In genomic region chr19:4149764-4150461, GRCm38 (mm10) we compare ENCODE assay signal across 9 mouse cellular contexts. TPM values are rescaled to one million over a fixed set of nuclear protein-coding genes. Genes with fewer than 3 reads are reported as not detected.
DNase-seq lines count a peak whose midpoint lies in the region; ATAC-seq and TF ChIP-seq lines count a peak whose summit lies in the region.
"Had no signal": no experiment of that assay in that cellular context is flagged by ENCODE, and none has a peak within 500 bp of the region (broad histone marks: within the 10 kb centered on the region; RNA-seq: fewer than 3 reads in every experiment).

No protein-coding gene starts in this region.

- no peak for ATAC-seq in heart, embryonic 16.5 days (replicated peaks; ENCODE audit: extremely low read depth, insufficient read depth, low FRiP score)
- ATAC-seq in limb, embryonic 13.5 days (ENCODE audit: low FRiP score, low read depth): no peak
- no peak; the same call in 1 of the 2 replicates for ATAC-seq in stomach, postnatal 0 days (ENCODE audit: low FRiP score, low TSS enrichment)

- H3K27me3 ChIP-seq in heart, embryonic 16.5 days (ENCODE audit: control insufficient read depth, insufficient read depth, low read length): no peaks in the 10 kb centered on the region
- H3K27me3 ChIP-seq in testis, adult 2 months (ENCODE audit: control insufficient read depth, insufficient read depth, low read length): no peaks in the 10 kb centered on the region
- no peaks in the 10 kb centered on the region for H3K27me3 ChIP-seq in limb, embryonic 13.5 days
- H3K27me3 ChIP-seq in stomach, postnatal 0 days (ENCODE audit: control insufficient read depth, insufficient read depth, low read length): no peaks in the 10 kb centered on the region

- H3K36me3 ChIP-seq in heart, embryonic 16.5 days (ENCODE audit: control insufficient read depth, insufficient read depth): peaks cover 12% of the 10 kb centered on the region
- H3K36me3 ChIP-seq in testis, adult 2 months (ENCODE audit: control insufficient read depth, insufficient read depth, low read length): no peaks in the 10 kb centered on the region
- peaks cover 38% of the 10 kb centered on the region for H3K36me3 ChIP-seq in limb, embryonic 13.5 days
- H3K36me3 ChIP-seq in stomach, postnatal 0 days (ENCODE audit: control insufficient read depth, insufficient read depth, low read length): peaks cover 11% of the 10 kb centered on the region; the same call in 1 of the 2 replicates

- H3K27ac ChIP-seq in heart, embryonic 16.5 days (ENCODE audit: low read length): no peak overlapping the region
- peak overlapping the region; percentile 19; the same call in 1 of the 2 replicates for H3K27ac ChIP-seq in testis, adult 2 months (ENCODE audit: control insufficient read depth, insufficient read depth, low read depth, low read length)
- no peak overlapping the region for H3K27ac ChIP-seq in limb, embryonic 13.5 days
- H3K27ac ChIP-seq in stomach, postnatal 0 days (replicated peaks): no peak overlapping the region

- no peak for TF ChIP-seq CTCF in testis, adult 2 months (IDR thresholded peaks at IDR 0.05; ENCODE audit: control insufficient read depth, insufficient read depth, insufficient replicate concordance, low read depth, low read length)
- no peak for TF ChIP-seq CTCF in stomach, postnatal 0 days (IDR thresholded peaks at IDR 0.05; ENCODE audit: low read depth)

- 87% methylated on average over 17 of the region's 17 CpGs for WGBS in heart, embryonic 16.5 days
- WGBS in limb, embryonic 13.5 days: 94% methylated on average over 17 of the region's 17 CpGs
- 91% methylated on average over 17 of the region's 17 CpGs for WGBS in stomach, postnatal 0 days

- H3K4me2 ChIP-seq in heart, embryonic 16.5 days (ENCODE audit: low read depth, low read length): peak overlapping the region; percentile 76
- peak overlapping the region; percentile 91 for H3K4me2 ChIP-seq in limb, embryonic 13.5 days (replicated peaks)
- H3K4me2 ChIP-seq in stomach, postnatal 0 days (replicated peaks; ENCODE audit: low read depth): peak overlapping the region; percentile 69

- no peak for TF ChIP-seq POLR2A in testis, adult 2 months (IDR thresholded peaks at IDR 0.05; ENCODE audit: control insufficient read depth, low read depth, low read length)

- H3K9ac ChIP-seq in heart, embryonic 16.5 days (ENCODE audit: low read length): no peak overlapping the region
- peak overlapping the region; percentile 91; the same call in 1 of the 2 replicates for H3K9ac ChIP-seq in limb, embryonic 13.5 days
- no peak overlapping the region for H3K9ac ChIP-seq in stomach, postnatal 0 days (ENCODE audit: low read length)

- no peak for TF ChIP-seq EP300 in stomach, postnatal 0 days (optimal IDR thresholded peaks at IDR 0.05)

- H3K9me3 ChIP-seq in heart, embryonic 16.5 days (replicated peaks; ENCODE audit: control insufficient read depth, low read length): no peaks in the 10 kb centered on the region; the same call in 1 of the 2 replicates
- no peaks in the 10 kb centered on the region for H3K9me3 ChIP-seq in limb, embryonic 13.5 days
- no peaks in the 10 kb centered on the region for H3K9me3 ChIP-seq in stomach, postnatal 0 days (ENCODE audit: control insufficient read depth, low read length)

- peaks cover 12% of the 10 kb centered on the region for H3K4me1 ChIP-seq in heart, embryonic 16.5 days (ENCODE audit: control insufficient read depth, insufficient read depth, low read length)
- peaks cover 17% of the 10 kb centered on the region for H3K4me1 ChIP-seq in testis, adult 2 months (ENCODE audit: control insufficient read depth, insufficient read depth, low read length)
- H3K4me1 ChIP-seq in limb, embryonic 13.5 days: peaks cover 18% of the 10 kb centered on the region
- H3K4me1 ChIP-seq in stomach, postnatal 0 days (replicated peaks; ENCODE audit: control insufficient read depth, insufficient read depth): no peaks in the 10 kb centered on the region

- H3K4me3 ChIP-seq in heart, embryonic 16.5 days (ENCODE audit: low read length): peak overlapping the region; percentile 83
- H3K4me3 ChIP-seq in testis, adult 2 months (ENCODE audit: control insufficient read depth, low read depth, low read length): no peak overlapping the region
- H3K4me3 ChIP-seq in limb, embryonic 13.5 days: peak overlapping the region; percentile 94; the same call in 1 of the 2 replicates
- peak overlapping the region; percentile 91; the same call in 1 of the 2 replicates for H3K4me3 ChIP-seq in stomach, postnatal 0 days (ENCODE audit: low read depth, low read length)

- DNase-seq in heart, adult 18-20 months: no peak
- DNase-seq in testis, postnatal 14 days (ENCODE audit: low spot score): no peak
- DNase-seq in stomach, postnatal 0 days (ENCODE audit: low spot score): no peak
- no peak for DNase-seq in adrenal gland, adult 2 months
- no peak for DNase-seq in kidney, adult 18-20 months

RNA-seq across cellular contexts. Expression of gene Coro1b, which starts 1.5 kb away (rescaled TPM):
- polyA plus RNA-seq in heart, embryonic 16.5 days (2015; fragmentation: Nextera tagmentation; extraction: Ambion mirVana): 133 and 134 TPM in 2 replicates
- total RNA-seq in heart, adult 18-20 months (2021): 10 to 100 TPM; 38.3 to 47.6 TPM
- 87.3 and 97.2 TPM in 2 replicates for polyA plus RNA-seq in testis, adult 2 months (2012; rRNA removed)
- 137 and 146 TPM in 2 replicates for polyA plus RNA-seq in limb, embryonic 13.5 days (2015; fragmentation: Nextera tagmentation; extraction: Ambion mirVana)
- polyA plus RNA-seq in stomach, postnatal 0 days (2015; fragmentation: Nextera tagmentation; extraction: Ambion mirVana): 127 and 133 TPM in 2 replicates
- 100 to 1,000 TPM; 154 to 202 TPM for total RNA-seq in adrenal gland, adult 2 months (2021)
- 199 and 225 TPM in 2 replicates for polyA plus RNA-seq in adrenal gland, adult 2 months (2012; rRNA removed)

RNA-seq across cellular contexts. Expression of gene Ptprcap, which starts 3.5 kb away (rescaled TPM):
- polyA plus RNA-seq in heart, embryonic 16.5 days (2015; fragmentation: Nextera tagmentation; extraction: Ambion mirVana): 25.3 and 71.1 TPM in 2 replicates
- 1 to 10 TPM in 1 of 2 experiments, under 1 TPM in 1; 0.69 to 8.4 TPM for total RNA-seq in heart, adult 18-20 months (2021)
- polyA plus RNA-seq in testis, adult 2 months (2012; rRNA removed): 0.65 and 1.0 TPM in 2 replicates
- 2.7 and 3.6 TPM in 2 replicates for polyA plus RNA-seq in limb, embryonic 13.5 days (2015; fragmentation: Nextera tagmentation; extraction: Ambion mirVana)
- polyA plus RNA-seq in stomach, postnatal 0 days (2015; fragmentation: Nextera tagmentation; extraction: Ambion mirVana): 1.1 and 1.3 TPM in 2 replicates
- total RNA-seq in adrenal gland, adult 2 months (2021): 1 to 10 TPM; 2.5 to 5.7 TPM
- polyA plus RNA-seq in adrenal gland, adult 2 months (2012; rRNA removed): 54.9 and 57.6 TPM in 2 replicates

RNA-seq across cellular contexts. Expression of gene Cabp4, which starts 6.1 kb away (rescaled TPM):
- polyA plus RNA-seq in heart, embryonic 16.5 days (2015; fragmentation: Nextera tagmentation; extraction: Ambion mirVana): 0.11 TPM in 1 of 2 replicates, not detected in the other
- total RNA-seq in heart, adult 18-20 months (2021): under 1 TPM; 0.12 to 0.13 TPM
- 0.16 and 0.29 TPM in 2 replicates for polyA plus RNA-seq in testis, adult 2 months (2012; rRNA removed)
- polyA plus RNA-seq in limb, embryonic 13.5 days (2015; fragmentation: Nextera tagmentation; extraction: Ambion mirVana): 0.05 and 0.13 TPM in 2 replicates
- polyA plus RNA-seq in stomach, postnatal 0 days (2015; fragmentation: Nextera tagmentation; extraction: Ambion mirVana): 0.05 TPM in 1 of 2 replicates, not detected in the other
- under 1 TPM; 0.29 to 0.69 TPM for total RNA-seq in adrenal gland, adult 2 months (2021)
- 0.12 and 0.26 TPM in 2 replicates for polyA plus RNA-seq in adrenal gland, adult 2 months (2012; rRNA removed)

RNA-seq across cellular contexts. Expression of gene Gpr152, which starts 10.3 kb away (rescaled TPM):
- polyA plus RNA-seq in heart, embryonic 16.5 days (2015; fragmentation: Nextera tagmentation; extraction: Ambion mirVana): not detected in 2 replicates
- under 1 TPM in 1 of 2 experiments, not detected in 1; 0.08 TPM for total RNA-seq in heart, adult 18-20 months (2021)
- 0.02 TPM in 1 of 2 replicates, not detected in the other for polyA plus RNA-seq in testis, adult 2 months (2012; rRNA removed)
- not detected in 2 replicates for polyA plus RNA-seq in limb, embryonic 13.5 days (2015; fragmentation: Nextera tagmentation; extraction: Ambion mirVana)
- 0.02 TPM in 1 of 2 replicates, not detected in the other for polyA plus RNA-seq in stomach, postnatal 0 days (2015; fragmentation: Nextera tagmentation; extraction: Ambion mirVana)
- total RNA-seq in adrenal gland, adult 2 months (2021): under 1 TPM; 0.09 to 0.17 TPM
- polyA plus RNA-seq in adrenal gland, adult 2 months (2012; rRNA removed): 0.10 and 0.18 TPM in 2 replicates
- total RNA-seq: layer of hippocampus, postnatal 25 days had no signal

RNA-seq across cellular contexts. Expression of gene Rps6kb2, which starts 13.2 kb away (rescaled TPM):
- 47.4 and 48.7 TPM in 2 replicates for polyA plus RNA-seq in heart, embryonic 16.5 days (2015; fragmentation: Nextera tagmentation; extraction: Ambion mirVana)
- total RNA-seq in heart, adult 18-20 months (2021): 10 to 100 TPM; 13.1 to 17.1 TPM
- polyA plus RNA-seq in testis, adult 2 months (2012; rRNA removed): 10.9 and 11.1 TPM in 2 replicates
- 63.9 and 65.7 TPM in 2 replicates for polyA plus RNA-seq in limb, embryonic 13.5 days (2015; fragmentation: Nextera tagmentation; extraction: Ambion mirVana)
- 41.1 and 49.3 TPM in 2 replicates for polyA plus RNA-seq in stomach, postnatal 0 days (2015; fragmentation: Nextera tagmentation; extraction: Ambion mirVana)
- total RNA-seq in adrenal gland, adult 2 months (2021): 10 to 100 TPM; 27.6 to 39.5 TPM
- 48.3 and 60.8 TPM in 2 replicates for polyA plus RNA-seq in adrenal gland, adult 2 months (2012; rRNA removed)
